Mouse (Mus musculus) spleen, adult 2 months (tissue): ENCODE results near the gene Vmn1r95. TPM values are rescaled to one million over a fixed set of nuclear protein-coding genes. Genes with fewer than 3 reads are reported as not detected.
"Not testable (repeated sequence)": the region's sequence is repeated elsewhere in the genome, so short reads cannot be mapped to it uniquely, and the experiment has no call there.

Source experiments
- DNase-seq, 2 experiments: peaks; one replicate each; pipeline versions ENCODE4 v3.0.0 to v3.0.0-alpha.2; 2012 to 2021; ENCODE audit warnings: low spot score in 2 of 2, low read depth in 1 of 2
- H3K27ac ChIP-seq: fragments of 200-500 bp; 2 replicates; pipeline ENCODE4 v1.5.1; 2012; ENCODE audit warnings: low read length, inconsistent platforms; ENCODE audit not compliant: insufficient read depth
- H3K27me3 ChIP-seq: fragments of 200-500 bp; 2 replicates; pipeline ENCODE4 v1.6.1; 2012; ENCODE audit warnings: mild to moderate bottlenecking, moderate library complexity, low read length, inconsistent platforms; ENCODE audit not compliant: control insufficient read depth, insufficient read depth
- H3K36me3 ChIP-seq: fragments of 200-500 bp; 2 replicates; pipeline ENCODE4 v1.6.1; 2012; ENCODE audit warnings: mild to moderate bottlenecking, low read length, inconsistent platforms; ENCODE audit not compliant: control insufficient read depth, insufficient read depth
- H3K4me1 ChIP-seq: fragments of 200-500 bp; 2 replicates; pipeline ENCODE4 v1.6.1; 2011; ENCODE audit warnings: inconsistent platforms; ENCODE audit not compliant: control insufficient read depth, insufficient read depth, insufficient read length
- H3K4me3 ChIP-seq: fragments of 200-500 bp; 2 replicates; pipeline ENCODE4 v1.5.1; 2011; ENCODE audit warnings: mild to moderate bottlenecking, inconsistent platforms; ENCODE audit not compliant: insufficient read depth, insufficient read length; ENCODE audit errors: extremely low read depth
- WGBS: fragments of 180-500 bp; shearing (Covaris S2); methylation state at CpG from one replicate; pipeline ENCODE4 v1.1.7; 2018; 5-methylcytosine and 5-hydroxymethylcytosine counted together
- polyA plus RNA-seq: library from polyadenylated mRNA; depleted of rRNA; stranded (reverse); fragments of >200 nt; gene quantifications from 2 replicates; pipeline ENCODE4 v1.2.3, GENCODE M21; 2012; rRNA removed

Vmn1r95 gene
- not detected in 2 replicates for polyA plus RNA-seq

DNA sequence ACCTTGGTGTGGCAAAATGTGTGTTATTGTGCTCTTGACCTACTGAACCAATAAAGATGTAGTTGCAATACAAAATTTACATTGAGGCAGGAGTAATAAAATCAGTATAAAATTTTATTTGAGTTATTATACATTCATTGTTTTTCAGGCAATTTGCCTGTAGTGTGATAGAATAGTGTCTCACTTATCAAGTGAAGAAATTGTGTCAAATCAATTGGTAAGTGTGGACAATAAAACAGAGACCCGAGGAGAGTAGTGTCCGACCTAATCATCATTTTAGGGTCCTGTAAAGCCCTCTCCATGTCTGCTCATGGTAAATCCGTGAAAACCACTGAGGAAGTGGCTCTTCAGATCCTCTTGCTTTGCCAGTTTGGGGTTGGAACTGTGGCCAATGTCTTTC, at the start of gene Vmn1r95:
Vmn1r95 (plus strand) TSS at position 301 of the 400 bp plus-strand sequence.
- H3K27me3 ChIP-seq, DNase-seq, H3K4me1 ChIP-seq, H3K36me3 ChIP-seq, H3K27ac ChIP-seq, H3K4me3 ChIP-seq: not testable (repeated sequence)
- WGBS = no CpG with 5 or more reads among the region's 3 CpGs

DNA sequence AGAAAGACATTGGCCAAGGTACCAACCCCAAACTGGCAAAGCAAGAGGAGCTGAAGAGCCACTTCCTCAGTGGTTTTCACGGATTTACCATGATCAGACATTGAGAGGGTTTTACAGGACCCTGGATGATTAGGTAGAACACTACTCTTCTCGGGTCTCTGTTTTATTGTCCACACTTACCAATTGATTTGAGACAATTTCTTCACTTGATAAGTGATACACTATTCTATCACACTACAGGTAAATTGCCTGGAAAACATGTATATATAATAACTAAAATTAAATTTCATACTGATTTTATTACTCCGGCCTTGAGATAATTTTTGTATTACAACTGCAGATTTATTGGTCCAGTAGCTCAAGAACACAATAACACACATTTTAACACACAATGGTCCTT, 25.2 kb upstream of the Vmn1r95 start, which contains the start of gene Vmn1r94:
Vmn1r94 (minus strand) TSS at position 101 of the 400 bp plus-strand sequence.
- not testable (repeated sequence) for H3K36me3 ChIP-seq, H3K4me3 ChIP-seq, H3K27me3 ChIP-seq, H3K4me1 ChIP-seq, H3K27ac ChIP-seq, DNase-seq
- WGBS = no CpG with 5 or more reads among the region's 3 CpGs

DNA sequence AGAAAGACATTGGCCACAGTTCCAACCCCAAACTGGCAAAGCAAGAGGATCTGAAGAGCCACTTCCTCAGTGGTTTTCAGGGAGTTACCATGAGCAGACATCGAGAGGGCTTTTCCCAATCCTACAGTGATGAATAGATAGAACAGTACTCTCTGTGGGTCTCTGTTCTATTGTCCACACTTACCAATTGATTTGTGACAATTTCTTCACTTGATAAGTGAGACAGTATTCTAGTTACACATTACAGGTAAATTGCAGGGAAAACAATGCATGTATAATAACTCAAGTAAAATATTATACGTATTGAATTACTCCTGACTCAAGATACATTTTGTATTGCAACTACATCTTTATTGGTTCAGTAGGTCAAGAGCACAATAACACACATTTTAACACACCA, 12.0 kb downstream of the Vmn1r95 start, which contains the start of gene Gm6164:
Gm6164 (minus strand) TSS at position 101 of the 400 bp plus-strand sequence.
- no CpG with 5 or more reads among the region's 2 CpGs for WGBS
- H3K27ac ChIP-seq = not testable (repeated sequence)

DNA sequence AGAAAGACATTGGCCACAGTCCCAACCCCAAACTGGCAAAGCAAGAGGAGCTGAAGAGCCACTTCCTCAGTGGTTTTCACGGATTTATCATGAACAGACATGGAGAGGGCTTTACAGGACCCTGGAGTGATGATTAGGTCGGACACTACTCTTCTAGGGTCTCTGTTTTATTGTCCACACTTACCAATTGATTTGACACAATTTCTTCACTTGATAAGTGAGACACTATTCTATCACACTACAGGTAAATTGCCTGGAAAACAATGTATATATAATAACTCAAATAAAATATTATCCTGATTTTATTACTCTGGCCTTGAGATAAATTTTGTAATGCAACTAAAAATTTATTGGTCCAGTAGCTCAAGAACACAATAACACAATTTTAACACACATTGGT, 40.2 kb downstream of the Vmn1r95 start, which contains the start of gene Gm4498:
Gm4498 (minus strand) TSS at position 101 of the 400 bp plus-strand sequence.
- H3K27me3 ChIP-seq, DNase-seq, H3K27ac ChIP-seq, H3K36me3 ChIP-seq, H3K4me3 ChIP-seq, H3K4me1 ChIP-seq: not testable (repeated sequence)
- WGBS = no CpG with 5 or more reads among the region's 2 CpGs

More for the DNA sequence above, 12.0 kb downstream of the Vmn1r95 start, which contains the start of gene Gm6164:
- not testable (repeated sequence) for DNase-seq, H3K4me3 ChIP-seq, H3K27me3 ChIP-seq, H3K4me1 ChIP-seq, H3K36me3 ChIP-seq

Other genes starting within 250 kb of the Vmn1r95 start
- 1.2 and 3.9 TPM in 2 replicates for gene Igsf23, start 243.0 kb upstream of the Vmn1r95 start, polyA plus RNA-seq
- gene Ceacam20, start 228.3 kb upstream of the Vmn1r95 start, polyA plus RNA-seq = not detected in 2 replicates
- not detected in 2 replicates for gene Nlrp9b, start 202.2 kb upstream of the Vmn1r95 start, polyA plus RNA-seq
- not detected in 2 replicates for gene Vmn1r91, start 94.0 kb upstream of the Vmn1r95 start, polyA plus RNA-seq
- not detected in 2 replicates for gene Gm16442, start 71.1 kb upstream of the Vmn1r95 start, polyA plus RNA-seq
- not detected in 2 replicates for gene Vmn1r93, start 54.6 kb upstream of the Vmn1r95 start, polyA plus RNA-seq
- not detected in 2 replicates for gene Vmn1r94, start 25.3 kb upstream of the Vmn1r95 start, polyA plus RNA-seq
- gene Gm6164, start 11.9 kb downstream of the Vmn1r95 start, polyA plus RNA-seq = not detected in 2 replicates
- gene Gm4498, start 40.1 kb downstream of the Vmn1r95 start, polyA plus RNA-seq = not detected in 2 replicates
- gene Gm5890, start 69.1 kb downstream of the Vmn1r95 start, polyA plus RNA-seq = not detected in 2 replicates
- not detected in 2 replicates for gene Gm4133, start 140.4 kb downstream of the Vmn1r95 start, polyA plus RNA-seq
- not detected in 2 replicates for gene Gm5728, start 181.7 kb downstream of the Vmn1r95 start, polyA plus RNA-seq
- gene Vmn1r100, start 224.2 kb downstream of the Vmn1r95 start, polyA plus RNA-seq = not detected in 2 replicates
- not detected in 2 replicates for gene Vmn1r101, start 248.9 kb downstream of the Vmn1r95 start, polyA plus RNA-seq